Mouse (Mus musculus) activated CD4-positive, CD25-positive, alpha-beta regulatory T cell, adult 4 months (primary cell): Measurements from ENCODE around the gene Slc16a10. TPM values are rescaled to one million over a fixed set of nuclear protein-coding genes. Genes with fewer than 3 reads are reported as not detected.

ENCODE experiments used
- ATAC-seq: one replicate; pipeline ENCODE4 v1.8.0; 2017
- polyA plus RNA-seq, 2 experiments: library from polyadenylated mRNA; unstranded; fragments of 100-300 nt; shearing (Covaris generic); gene quantifications; one replicate each; pipeline ENCODE4 v1.2.1; 2017

Slc16a10 gene
- polyA plus RNA-seq: 1 to 10 TPM; 2.0 to 2.9 TPM

GRCm38 (mm10) chr10:40141864-40142523 is at the start of gene Slc16a10:
Slc16a10 (minus strand) TSS chr10:40142258.
- ATAC-seq: peak; percentile 97

- ATAC-seq: no peak
Measured at GRCm38 (mm10) chr10:40191338-40191979, 49.4 kb upstream of the Slc16a10 start.

DNA sequence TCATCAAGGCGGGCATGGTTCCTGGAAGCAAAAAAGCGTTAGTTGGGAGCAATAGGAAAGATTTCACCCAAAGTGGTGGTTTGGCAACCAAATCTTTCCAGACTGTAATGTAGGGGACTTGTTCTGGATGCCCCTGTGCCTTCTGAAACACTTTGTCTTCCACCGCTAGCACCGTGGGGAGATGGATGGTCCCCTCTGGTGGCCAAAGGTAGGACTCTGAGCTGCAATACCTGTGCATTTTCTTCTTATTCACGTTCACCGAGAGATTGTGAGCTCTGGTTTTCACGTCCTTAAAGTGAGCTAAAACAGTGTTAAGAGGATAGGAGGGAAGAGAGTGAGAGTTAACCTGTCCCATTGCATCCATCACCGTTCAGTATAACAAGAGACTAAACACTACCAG is 48.8 kb upstream of the Slc16a10 start:
- no peak for ATAC-seq

- no peak for ATAC-seq
Measured at GRCm38 (mm10) chr10:40189689-40190088, 47.6 kb upstream of the Slc16a10 start.

DNA sequence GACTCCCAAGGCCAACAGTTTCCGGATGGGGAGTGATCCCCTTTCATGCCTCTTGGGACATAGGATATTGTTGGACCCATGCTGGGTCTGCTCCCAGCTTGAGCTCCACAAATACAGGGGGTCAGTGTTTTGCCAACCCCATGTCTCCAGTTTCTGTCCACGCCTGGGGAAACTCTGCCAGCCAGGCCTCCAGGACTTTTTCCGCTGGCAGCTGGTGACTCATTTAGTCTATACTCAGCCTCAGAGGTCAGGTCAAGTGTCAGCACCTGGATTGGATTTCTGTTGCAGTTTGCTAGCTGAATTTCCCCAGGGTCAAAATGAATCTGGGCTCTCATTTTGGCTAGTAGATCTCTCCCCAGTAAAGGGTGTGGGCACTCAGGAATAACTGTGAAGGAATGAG is 46.8 kb upstream of the Slc16a10 start:
- ATAC-seq: no peak

GRCm38 (mm10) chr10:40185956-40186355 is 43.9 kb upstream of the Slc16a10 start:
- ATAC-seq: no peak

GRCm38 (mm10) chr10:40180011-40180410 is 38.0 kb upstream of the Slc16a10 start:
- ATAC-seq: no peak

DNA sequence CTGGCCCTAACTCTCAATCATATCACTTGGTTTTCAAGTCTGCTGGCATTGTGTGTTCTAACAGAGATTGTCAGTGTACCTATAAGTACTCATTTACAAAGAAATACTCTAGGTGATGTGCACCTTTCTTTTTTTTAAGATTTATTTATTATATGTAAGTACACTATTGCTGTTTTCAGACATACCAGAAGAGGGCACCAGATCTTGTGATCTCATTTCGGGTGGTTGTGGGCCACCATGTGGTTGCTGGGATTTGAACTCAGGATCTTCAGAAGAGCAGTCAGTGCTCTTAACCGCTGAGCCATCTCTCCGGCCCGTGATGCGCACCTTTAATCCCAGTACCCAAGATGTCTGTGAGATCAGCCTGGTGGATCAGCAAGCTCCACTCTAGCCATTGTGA is 37.1 kb upstream of the Slc16a10 start:
- ATAC-seq: no peak

GRCm38 (mm10) chr10:40177323-40177962 is 35.4 kb upstream of the Slc16a10 start:
- ATAC-seq: no peak

GRCm38 (mm10) chr10:40172136-40172535 is 30.1 kb upstream of the Slc16a10 start:
- ATAC-seq: no peak

- no peak for ATAC-seq
Measured at GRCm38 (mm10) chr10:40171211-40171610, 29.2 kb upstream of the Slc16a10 start.

DNA sequence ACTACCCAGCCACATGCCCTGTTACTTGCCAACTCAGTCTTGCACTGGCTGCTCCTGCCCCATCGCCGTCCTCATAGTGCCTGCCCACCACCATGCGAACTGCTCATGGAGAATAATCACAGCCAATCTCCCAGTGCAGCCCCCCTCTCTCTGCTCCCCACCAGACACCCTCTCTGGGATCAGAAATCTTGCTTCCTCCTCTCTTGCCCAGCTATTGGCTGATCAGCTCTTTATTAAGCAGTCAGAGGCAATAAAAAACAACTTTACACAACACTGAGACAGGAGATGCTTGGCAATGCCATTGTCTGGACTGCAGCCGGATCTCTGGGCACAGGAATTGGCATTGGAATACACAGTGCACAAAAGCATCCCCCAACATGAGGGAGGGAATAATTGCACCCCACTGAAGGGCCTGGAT is 28.1 kb upstream of the Slc16a10 start:
- no peak for ATAC-seq

DNA sequence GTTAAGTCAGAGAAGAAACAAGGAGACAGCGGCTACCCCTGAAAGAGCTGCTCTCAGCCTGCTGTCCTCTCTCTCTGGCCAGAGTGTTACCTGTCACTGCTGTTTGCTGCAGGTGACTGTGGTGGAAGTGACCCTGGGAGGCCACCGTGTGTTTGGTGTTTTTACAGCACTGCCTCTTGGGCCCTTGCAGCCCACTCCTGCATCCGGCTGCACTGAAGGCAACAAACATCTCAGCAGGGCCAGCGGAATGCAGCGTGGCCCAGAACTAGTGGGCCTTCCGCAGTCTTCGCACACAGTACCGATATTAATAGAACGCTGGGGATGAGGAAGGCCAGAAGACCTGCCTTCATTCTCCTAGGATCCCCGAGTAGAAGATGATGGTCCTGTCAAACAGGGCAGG is 27.5 kb upstream of the Slc16a10 start:
- no peak for ATAC-seq

- no peak for ATAC-seq
Measured at GRCm38 (mm10) chr10:40169088-40169487, 27.0 kb upstream of the Slc16a10 start.

- ATAC-seq: peak; percentile 55
Measured at GRCm38 (mm10) chr10:40164421-40165386, 22.6 kb upstream of the Slc16a10 start.

DNA sequence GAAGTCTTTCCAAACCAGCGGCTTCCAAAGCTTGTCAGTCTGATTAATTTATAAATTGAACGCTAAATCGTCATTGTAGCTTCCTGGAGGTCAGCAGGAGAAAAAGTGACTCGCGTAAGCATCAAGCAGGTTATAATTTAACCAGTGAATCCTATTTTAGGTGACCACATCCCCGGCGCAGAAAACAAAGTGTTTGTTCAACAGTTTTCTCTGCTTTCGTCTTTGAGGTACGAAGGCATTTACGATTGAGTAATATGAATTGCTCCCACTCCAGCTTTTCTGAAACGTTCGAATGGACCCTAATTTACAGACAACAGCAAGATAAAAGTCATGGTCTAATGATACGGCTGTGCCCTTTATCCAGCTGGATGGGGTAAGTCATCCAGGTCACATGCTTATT is 21.9 kb upstream of the Slc16a10 start:
- ATAC-seq: no peak

DNA sequence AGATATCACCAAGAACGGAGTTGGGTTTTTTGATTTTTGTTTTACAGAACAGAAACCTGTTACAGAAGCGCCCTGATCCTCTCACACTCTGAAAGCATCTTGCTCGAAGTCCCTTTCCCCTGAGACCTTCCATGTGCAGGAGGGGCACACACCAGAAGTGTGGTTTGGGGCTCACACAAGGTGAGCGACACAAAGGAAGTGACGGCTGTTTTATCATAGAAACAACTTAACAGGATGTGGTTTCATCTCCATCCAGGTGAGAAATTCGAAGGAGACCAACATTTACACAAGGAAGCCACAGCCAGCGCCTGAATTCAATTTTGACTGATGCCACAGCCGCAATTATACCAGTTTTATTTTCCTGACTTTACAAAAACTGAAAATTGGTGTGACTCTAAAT is 21.3 kb upstream of the Slc16a10 start:
- peak; percentile 91 for ATAC-seq

GRCm38 (mm10) chr10:40161701-40162255 is 19.7 kb upstream of the Slc16a10 start:
- ATAC-seq: no peak

DNA sequence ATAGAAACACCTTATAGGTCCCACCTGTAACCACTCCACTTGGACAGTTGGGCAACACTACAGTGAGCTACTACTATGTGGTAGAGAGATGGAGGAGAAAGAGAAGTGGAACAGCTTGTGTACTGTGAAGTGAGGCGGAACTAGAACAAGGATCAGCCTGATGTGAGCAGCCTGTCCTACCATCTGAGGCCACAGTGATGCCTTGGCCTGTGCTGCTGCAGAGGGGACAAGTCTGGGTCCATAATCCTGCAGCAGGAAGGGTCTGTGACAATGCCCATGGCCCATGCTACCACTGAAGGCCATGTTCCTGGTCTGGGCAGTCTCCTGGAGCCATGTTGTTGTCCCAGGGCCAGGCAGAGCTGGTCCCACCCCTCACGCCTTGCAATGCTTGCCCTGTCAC is 19.2 kb upstream of the Slc16a10 start:
- no peak for ATAC-seq

DNA sequence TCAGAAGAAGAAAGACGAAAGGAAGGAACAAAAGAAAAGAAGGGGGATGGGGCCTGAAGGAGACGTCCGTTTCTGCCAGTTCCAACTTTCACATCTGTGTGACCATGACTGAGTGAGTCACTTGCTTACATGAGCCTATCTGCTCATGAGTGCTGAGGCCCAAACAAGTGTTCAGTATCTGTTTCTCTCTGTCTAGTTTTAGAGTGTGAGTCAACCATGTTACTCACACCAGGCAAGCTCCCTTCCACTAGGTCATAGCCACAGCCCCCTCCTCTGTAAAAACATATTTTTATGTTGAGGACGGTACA is 10.4 kb upstream of the Slc16a10 start:
- no peak for ATAC-seq

- no peak for ATAC-seq
Measured at GRCm38 (mm10) chr10:40151852-40152549, 9.9 kb upstream of the Slc16a10 start.

GRCm38 (mm10) chr10:40149584-40150145 is 7.6 kb upstream of the Slc16a10 start:
- no peak for ATAC-seq
